Mouse (Mus musculus) left cerebral cortex, adult 8-10 months (tissue): ENCODE results near the gene Tdo2. TPM values are rescaled to one million over a fixed set of nuclear protein-coding genes. Genes with fewer than 3 reads are reported as not detected.

Experiments used
- DNase-seq, 2 experiments: peaks; one replicate each; pipeline ENCODE4 v3.0.0; 2022; ENCODE audit warnings: low spot score in 2 of 2
- total RNA-seq, 4 experiments: library from RNA; stranded (reverse); gene quantifications; 2 replicates each; pipeline ENCODE4 v1.2.4; 2022

The Tdo2 gene
- total RNA-seq, 4 experiments from 2014 or later, result 0.34 to 1.0 (median 0.91) TPM

- DNase-seq, result no peak
These were observed 32.9 kb downstream of the Tdo2 start for GRCm38 (mm10) chr3:81943097-81943496.

GRCm38 (mm10) chr3:81942341-81942740 lies 33.7 kb downstream of the Tdo2 start:
- DNase-seq, result no peak

GRCm38 (mm10) chr3:81938924-81939323 lies 37.1 kb downstream of the Tdo2 start:
- no peak for DNase-seq

- no peak for DNase-seq
These were observed 42.7 kb downstream of the Tdo2 start for GRCm38 (mm10) chr3:81933348-81933747.

- peak; percentile 64 to 78 for DNase-seq
These were observed 43.6 kb downstream of the Tdo2 start, which contains the start of gene Ctso for GRCm38 (mm10) chr3:81932141-81933101. Gene Ctso, plus strand, starts transcription at chr3:81932601.

GRCm38 (mm10) chr3:81931695-81932094 lies 44.3 kb downstream of the Tdo2 start:
- DNase-seq, result no peak

- DNase-seq, result no peak
These were observed 46.9 kb downstream of the Tdo2 start for GRCm38 (mm10) chr3:81929073-81929472.

GRCm38 (mm10) chr3:81926764-81927325 lies 49.2 kb downstream of the Tdo2 start:
- DNase-seq, result no peak

GRCm38 (mm10) chr3:81925856-81926255 lies 50.1 kb downstream of the Tdo2 start:
- DNase-seq, result no peak

- peak in 1 of 2 experiments; percentile 28 for DNase-seq
These were observed 51.1 kb downstream of the Tdo2 start for GRCm38 (mm10) chr3:81924931-81925330.

GRCm38 (mm10) chr3:81922910-81923309 lies 53.1 kb downstream of the Tdo2 start:
- DNase-seq, result no peak

- no peak for DNase-seq
These were observed 56.3 kb downstream of the Tdo2 start for GRCm38 (mm10) chr3:81919681-81920080.

GRCm38 (mm10) chr3:81918215-81918614 lies 57.8 kb downstream of the Tdo2 start:
- no peak for DNase-seq

GRCm38 (mm10) chr3:81917354-81917935 lies 58.6 kb downstream of the Tdo2 start:
- no peak for DNase-seq

- no peak for DNase-seq
These were observed 59.8 kb downstream of the Tdo2 start for GRCm38 (mm10) chr3:81916030-81916686.

- DNase-seq, result no peak
These were observed 65.5 kb downstream of the Tdo2 start for GRCm38 (mm10) chr3:81910286-81911036.

Other genes with a start within 250 kb of the Tdo2 start
- gene Ctso, start 43.6 kb downstream of the Tdo2 start, total RNA-seq, result 10 to 100 TPM; 19.8 to 24.9 (median 22.2) TPM
- gene Asic5, start 6.1 kb upstream of the Tdo2 start, total RNA-seq, result not detected
- gene Gucy1b1, start 98.5 kb upstream of the Tdo2 start, total RNA-seq, result 100 to 1,000 TPM; 163 to 193 (median 182) TPM
- gene Gucy1a1, start 169.6 kb upstream of the Tdo2 start, total RNA-seq, result 100 to 1,000 TPM in 1 of 4 experiments, 10 to 100 TPM in 3; 82.9 to 101 (median 91.5) TPM